Mouse (Mus musculus) liver, embryonic 13.5 days (tissue): ENCODE results near the gene 1700080O16Rik. TPM values are rescaled to one million over a fixed set of nuclear protein-coding genes. Genes with fewer than 3 reads are reported as not detected.

Source experiments
- ATAC-seq: fragments of 200-750 bp; cut with Nextera tagmentation; 2 replicates; pipeline ENCODE4 v1.8.0; 2017; ENCODE audit warnings: low read depth, mild to moderate bottlenecking, moderate number of reproducible peaks, moderate library complexity
- DNase-seq: peaks from one replicate; pipeline ENCODE4 v3.0.0; 2022
- H3K27ac ChIP-seq: fragments of 300-500 bp; sonication (generic); 2 replicates; pipeline ENCODE4 v1.5.1; 2015; ENCODE audit warnings: moderate library complexity, mild to moderate bottlenecking, inconsistent platforms
- H3K27me3 ChIP-seq: fragments of 300-500 bp; sonication (generic); 2 replicates; pipeline ENCODE4 v1.6.1; 2015; ENCODE audit warnings: mild to moderate bottlenecking, inconsistent platforms
- H3K36me3 ChIP-seq: fragments of 300-500 bp; sonication (generic); 2 replicates; pipeline ENCODE4 v1.6.1; 2015; ENCODE audit warnings: mild to moderate bottlenecking, inconsistent platforms
- H3K4me1 ChIP-seq: fragments of 300-500 bp; sonication (generic); replicated peaks from 2 replicates; pipeline ENCODE4 v1.6.1; 2015; ENCODE audit warnings: inconsistent platforms
- H3K4me2 ChIP-seq: fragments of 300-500 bp; sonication (generic); 2 replicates; pipeline ENCODE4 v1.6.1; 2015; ENCODE audit warnings: inconsistent platforms, mild to moderate bottlenecking, moderate library complexity
- H3K4me3 ChIP-seq: fragments of 300-500 bp; sonication (generic); replicated peaks from 2 replicates; pipeline ENCODE4 v1.5.1; 2015; ENCODE audit warnings: mild to moderate bottlenecking, inconsistent platforms
- H3K9ac ChIP-seq: fragments of 300-500 bp; sonication (generic); 2 replicates; pipeline ENCODE4 v1.6.1; 2015; ENCODE audit warnings: mild to moderate bottlenecking, inconsistent platforms
- H3K9me3 ChIP-seq: fragments of 300-500 bp; sonication (generic); replicated peaks from 2 replicates; pipeline ENCODE4 v1.6.1; 2016; ENCODE audit warnings: inconsistent platforms
- WGBS: fragments of 180-500 bp; shearing (Covaris S2); methylation state at CpG from one replicate; pipeline ENCODE4 v1.1.7; 2015; ENCODE audit not compliant: insufficient replicate concordance; 5-methylcytosine and 5-hydroxymethylcytosine counted together
- polyA plus RNA-seq: library from polyadenylated mRNA; unstranded; fragments of >200 nt; fragmentation: Nextera tagmentation; extraction: Ambion mirVana; gene quantifications from 2 replicates; pipeline ENCODE4 v1.2.1, GENCODE M21; 2015

1700080O16Rik gene
- not detected in 2 replicates for polyA plus RNA-seq

DNA sequence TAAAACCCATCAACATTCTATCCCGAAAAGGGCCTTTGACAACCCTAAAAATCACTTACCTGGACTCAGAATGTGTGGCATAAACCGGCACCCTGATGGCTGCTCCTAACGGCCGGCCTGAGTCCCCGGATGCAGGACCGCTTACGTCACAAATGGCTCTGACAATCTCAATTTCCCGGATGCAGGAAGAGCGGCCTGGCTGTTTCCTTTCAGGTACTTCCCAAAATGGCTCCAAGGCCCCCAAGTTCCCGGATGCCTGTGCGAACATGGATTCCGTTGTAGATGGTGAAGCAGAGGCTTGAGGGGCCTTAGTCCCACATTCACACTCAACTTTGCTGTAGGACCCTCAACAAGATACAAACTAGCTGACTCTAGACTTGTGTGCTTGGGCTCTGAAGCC is at the start of gene 1700080O16Rik:
Gene 1700080O16Rik (minus strand): TSS at position 101 of the 400 bp plus-strand sequence.
- no peak for DNase-seq
- Histone ChIP-seq H3K4me2 (no peak within 1 kb of the TSS), H3K4me3 (no peak within 1 kb of the TSS), H3K9ac (no peak within 1 kb of the TSS), H3K9me3 (no peaks in the 10 kb centered on the region), H3K36me3 (no peaks in the 10 kb centered on the region), H3K27me3 (no peaks in the 10 kb centered on the region), H3K27ac (no peak within 1 kb of the TSS), H3K4me1 (no peaks in the 10 kb centered on the region)
- WGBS: 78% methylated on average over 12 of the region's 12 CpGs
- no peak for ATAC-seq

GRCm38 (mm10) chrX:52017660-52018059 is 45.1 kb upstream of the 1700080O16Rik start:
- no peaks in the 10 kb centered on the region for H3K9me3 ChIP-seq
- no peak overlapping the region for H3K9ac ChIP-seq
- 68% methylated on average over 9 of the region's 9 CpGs for WGBS
- no peak overlapping the region for H3K4me3 ChIP-seq
- H3K27ac ChIP-seq: no peak overlapping the region
- no peaks in the 10 kb centered on the region for H3K36me3 ChIP-seq
- DNase-seq (no peak), ATAC-seq (no peak)
- H3K27me3 ChIP-seq: no peaks in the 10 kb centered on the region
- no peaks in the 10 kb centered on the region for H3K4me1 ChIP-seq
- H3K4me2 ChIP-seq: no peak overlapping the region

GRCm38 (mm10) chrX:52000072-52000471 is 27.5 kb upstream of the 1700080O16Rik start:
- ATAC-seq: no peak
- Histone ChIP-seq H3K27ac (no peak overlapping the region), H3K4me1 (no peaks in the 10 kb centered on the region), H3K9ac (no peak overlapping the region), H3K4me3 (no peak overlapping the region), H3K36me3 (no peaks in the 10 kb centered on the region), H3K4me2 (no peak overlapping the region), H3K9me3 (no peaks in the 10 kb centered on the region), H3K27me3 (no peaks in the 10 kb centered on the region)
- DNase-seq: no peak
- 65% methylated on average over 5 of the region's 5 CpGs for WGBS

GRCm38 (mm10) chrX:51999426-51999825 is 26.9 kb upstream of the 1700080O16Rik start:
- no peaks in the 10 kb centered on the region for H3K9me3 ChIP-seq
- WGBS: 50% methylated on average over 4 of the region's 4 CpGs
- H3K9ac ChIP-seq: no peak overlapping the region
- no peaks in the 10 kb centered on the region for H3K4me1 ChIP-seq
- no peaks in the 10 kb centered on the region for H3K36me3 ChIP-seq
- H3K4me2 ChIP-seq: no peak overlapping the region
- H3K4me3 ChIP-seq: no peak overlapping the region
- no peak overlapping the region for H3K27ac ChIP-seq
- DNase-seq: no peak
- H3K27me3 ChIP-seq: no peaks in the 10 kb centered on the region
- ATAC-seq: no peak

DNA sequence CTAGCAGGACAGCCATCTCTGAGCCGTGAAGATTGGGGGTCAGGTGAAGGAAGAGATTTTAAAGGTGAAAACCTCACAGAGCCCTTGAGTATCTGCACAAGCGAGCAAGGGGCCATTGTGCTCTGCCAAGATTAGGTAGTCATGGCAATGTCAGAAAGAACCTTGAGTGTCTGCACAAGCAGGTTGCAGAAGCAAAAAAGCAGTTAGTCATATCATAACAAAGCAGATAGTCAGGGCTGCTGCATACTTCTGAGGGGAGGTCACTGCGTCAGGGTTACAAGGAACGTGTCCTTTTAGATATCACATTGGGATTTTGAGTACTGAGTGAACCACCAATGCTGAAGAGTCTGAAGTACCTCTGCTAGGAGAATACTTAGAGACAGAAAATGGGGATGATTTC is 3.8 kb upstream of the 1700080O16Rik start:
- Histone ChIP-seq H3K27ac (no peak overlapping the region), H3K36me3 (no peaks in the 10 kb centered on the region), H3K27me3 (no peaks in the 10 kb centered on the region), H3K4me2 (no peak overlapping the region), H3K9me3 (no peaks in the 10 kb centered on the region), H3K4me3 (no peak overlapping the region), H3K4me1 (no peaks in the 10 kb centered on the region), H3K9ac (no peak overlapping the region)
- 36% methylated on average over 4 of the region's 4 CpGs for WGBS
- ATAC-seq (no peak), DNase-seq (no peak)

- H3K36me3 ChIP-seq: no peaks in the 10 kb centered on the region
- H3K9ac ChIP-seq: no peak overlapping the region
- no peak overlapping the region for H3K4me3 ChIP-seq
- ATAC-seq: no peak
- no peaks in the 10 kb centered on the region for H3K4me1 ChIP-seq
- H3K27ac ChIP-seq: no peak overlapping the region
- no peaks in the 10 kb centered on the region for H3K27me3 ChIP-seq
- no peaks in the 10 kb centered on the region for H3K9me3 ChIP-seq
- no peak overlapping the region for H3K4me2 ChIP-seq
- DNase-seq: no peak
Observed at GRCm38 (mm10) chrX:51974618-51975017, 2.0 kb upstream of the 1700080O16Rik start.

DNA sequence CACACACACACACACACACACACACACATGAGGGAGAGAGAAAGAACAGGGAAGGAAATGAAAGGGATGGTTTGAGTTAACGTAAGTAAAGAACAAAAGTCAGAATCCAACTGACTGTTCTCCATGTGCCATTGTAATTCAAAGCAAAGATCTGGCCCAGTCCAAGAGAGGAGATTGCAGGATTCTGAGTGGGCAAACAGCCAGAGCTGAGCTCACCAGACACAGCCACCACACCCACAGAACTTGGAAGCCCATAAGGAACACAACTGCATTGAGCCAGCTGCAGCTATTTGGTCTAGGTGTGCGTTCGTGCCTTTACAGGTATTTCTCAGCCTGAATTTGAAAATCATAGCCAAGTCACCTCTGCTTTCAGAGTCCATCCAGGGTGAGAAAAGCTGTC is 24.5 kb downstream of the 1700080O16Rik start:
- Histone ChIP-seq H3K27ac (no peak overlapping the region), H3K36me3 (no peaks in the 10 kb centered on the region), H3K4me3 (no peak overlapping the region), H3K4me2 (no peak overlapping the region), H3K27me3 (no peaks in the 10 kb centered on the region), H3K9me3 (no peaks in the 10 kb centered on the region), H3K9ac (no peak overlapping the region), H3K4me1 (no peaks in the 10 kb centered on the region)
- DNase-seq (no peak), ATAC-seq (no peak)
- WGBS: 77% methylated on average over 3 of the region's 3 CpGs

DNA sequence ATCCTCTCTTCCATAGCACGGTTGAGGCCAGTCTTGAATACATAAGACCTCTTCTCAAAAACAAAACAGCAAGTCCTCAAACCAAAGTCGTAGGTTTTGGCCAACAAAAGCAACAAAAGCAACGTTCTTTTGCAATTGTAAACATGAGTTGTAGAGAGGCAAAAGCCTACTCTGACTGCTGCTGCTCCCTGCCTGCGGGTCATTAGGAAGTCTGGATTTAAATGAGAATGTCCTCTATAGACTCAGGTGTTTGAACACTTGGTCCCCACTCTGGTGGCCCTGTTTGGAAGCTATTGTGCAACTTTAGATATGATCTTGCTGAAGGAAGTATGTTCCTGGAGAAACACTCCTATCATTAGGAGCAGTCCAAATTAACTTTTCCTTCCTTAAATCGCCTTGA is 34.5 kb downstream of the 1700080O16Rik start:
- H3K4me1 ChIP-seq: no peaks in the 10 kb centered on the region
- WGBS: 44% methylated on average over 5 of the region's 5 CpGs
- H3K4me3 ChIP-seq: no peak overlapping the region
- ATAC-seq (no peak), DNase-seq (no peak)
- H3K36me3 ChIP-seq: no peaks in the 10 kb centered on the region
- H3K27ac ChIP-seq: no peak overlapping the region
- H3K4me2 ChIP-seq: no peak overlapping the region
- no peak overlapping the region for H3K9ac ChIP-seq
- no peaks in the 10 kb centered on the region for H3K9me3 ChIP-seq
- no peaks in the 10 kb centered on the region for H3K27me3 ChIP-seq

- Histone ChIP-seq H3K9ac (no peak overlapping the region), H3K36me3 (no peaks in the 10 kb centered on the region), H3K27ac (no peak overlapping the region), H3K9me3 (no peaks in the 10 kb centered on the region), H3K4me1 (no peaks in the 10 kb centered on the region), H3K4me3 (no peak overlapping the region), H3K4me2 (no peak overlapping the region), H3K27me3 (no peaks in the 10 kb centered on the region)
- no peak for ATAC-seq
- 65% methylated on average over 4 of the region's 4 CpGs for WGBS
- DNase-seq: no peak
Observed at GRCm38 (mm10) chrX:51919091-51919490, 53.5 kb downstream of the 1700080O16Rik start.

Other genes with a start within 250 kb of the 1700080O16Rik start
- not detected in 2 replicates for gene Usp26, start 171.5 kb downstream of the 1700080O16Rik start, polyA plus RNA-seq
- gene Gpc4, start 192.5 kb upstream of the 1700080O16Rik start, polyA plus RNA-seq: 5.1 and 5.9 TPM in 2 replicates